Mouse (Mus musculus): ENCODE results near the gene Hyal2. TPM values are rescaled to one million over a fixed set of nuclear protein-coding genes. Genes with fewer than 3 reads are reported as not detected.
A peak's percentile ranks its signal among the peaks of the same experiment; 100 is the strongest.
"Not testable (repeated sequence)": the region's sequence is repeated elsewhere in the genome, so short reads cannot be mapped to it uniquely, and the experiment has no call there.

The Hyal2 gene
- polyA plus RNA-seq, 1 experiment from 2014 or later: 48.9 TPM

- Histone ChIP-seq H3K4me2 (ENCODE audit: low read depth, low read length) (peak overlapping the region; percentile 93), H3K9ac (ENCODE audit: low read depth, low read length) (peak overlapping the region; percentile 94; the same call in 1 of the 2 replicates), H3K36me3 (ENCODE audit: control insufficient read depth, insufficient read depth) (peaks cover 35% of the 10 kb centered on the region), H3K9me3 (replicated peaks; ENCODE audit: control insufficient read depth, low read length) (no peaks in the 10 kb centered on the region), H3K4me1 (ENCODE audit: control insufficient read depth, low read depth, low read length) (peaks cover 40% of the 10 kb centered on the region), H3K27ac (ENCODE audit: low read length) (peak overlapping the region; percentile 13), H3K27me3 (ENCODE audit: control insufficient read depth, insufficient read depth, low read depth, low read length) (peaks cover 9% of the 10 kb centered on the region; the same call in 1 of the 2 replicates), H3K4me3 (ENCODE audit: low read depth, low read length) (peak overlapping the region; percentile 80)
- ATAC-seq (ENCODE audit: low read depth): no peak
- WGBS (ENCODE audit: insufficient replicate concordance): 38% methylated on average over 3 of the region's 3 CpGs
Observed at GRCm38 (mm10) chr9:107556346-107556745, 11.4 kb upstream of the Hyal2 start.

- H3K9ac ChIP-seq (ENCODE audit: low read depth, low read length): peak within 1 kb of the TSS; percentile 92
- H3K9me3 ChIP-seq (replicated peaks; ENCODE audit: control insufficient read depth, low read length): no peaks in the 10 kb centered on the region
- H3K4me3 ChIP-seq (ENCODE audit: low read depth, low read length): peak within 1 kb of the TSS; percentile 92
- H3K36me3 ChIP-seq (ENCODE audit: control insufficient read depth, insufficient read depth): peaks cover 35% of the 10 kb centered on the region
- peak within 1 kb of the TSS; percentile 87 for H3K4me2 ChIP-seq (ENCODE audit: low read depth, low read length)
- H3K27ac ChIP-seq (ENCODE audit: low read length): peak within 1 kb of the TSS; percentile 83
- H3K4me1 ChIP-seq (ENCODE audit: control insufficient read depth, low read depth, low read length): peaks cover 40% of the 10 kb centered on the region
- whole genome bisulfite sequencing (ENCODE audit: insufficient replicate concordance): under 1% methylated on average over 46 of the region's 46 CpGs
- peak; percentile 96 for ATAC-seq (ENCODE audit: low read depth)
- no peaks in the 10 kb centered on the region for H3K27me3 ChIP-seq (ENCODE audit: control insufficient read depth, insufficient read depth, low read depth, low read length)
Observed at GRCm38 (mm10) chr9:107563029-107563581, 4.6 kb upstream of the Hyal2 start, which contains the start of gene Tusc2. Gene Tusc2, plus strand, starts transcription at chr9:107563255.

DNA sequence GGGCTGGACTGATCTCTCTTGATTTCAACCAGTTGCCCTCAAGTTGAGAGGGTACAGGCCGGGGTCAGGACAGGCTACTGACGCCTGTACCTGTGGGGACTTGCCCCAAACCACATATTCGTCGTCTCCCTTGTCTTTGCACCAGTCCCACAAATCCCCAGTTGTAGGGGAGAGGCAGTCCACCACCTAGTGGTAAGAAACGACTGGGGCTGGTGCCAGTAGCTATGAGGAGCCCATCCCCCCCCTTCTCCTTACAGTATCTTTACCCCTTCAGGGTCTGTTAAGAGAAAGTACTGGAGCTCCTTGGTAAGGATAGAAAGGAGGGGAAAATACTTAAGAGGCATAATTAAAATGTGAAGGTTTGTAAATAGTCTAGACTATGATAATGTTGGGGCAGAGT lies 2.2 kb upstream of the Hyal2 start:
- not testable (repeated sequence) for H3K27me3 ChIP-seq (ENCODE audit: control insufficient read depth, insufficient read depth, low read depth, low read length); H3K9ac ChIP-seq (ENCODE audit: low read depth, low read length); ATAC-seq (ENCODE audit: low read depth); H3K4me3 ChIP-seq (ENCODE audit: low read depth, low read length); H3K9me3 ChIP-seq (replicated peaks; ENCODE audit: control insufficient read depth, low read length); H3K27ac ChIP-seq (ENCODE audit: low read length); H3K4me2 ChIP-seq (ENCODE audit: low read depth, low read length)
- WGBS (ENCODE audit: insufficient replicate concordance): 44% methylated on average over 5 of the region's 5 CpGs
- peaks cover 53% of the 10 kb centered on the region for H3K4me1 ChIP-seq (ENCODE audit: control insufficient read depth, low read depth, low read length)
- H3K36me3 ChIP-seq (ENCODE audit: control insufficient read depth, insufficient read depth): peaks cover 14% of the 10 kb centered on the region

DNA sequence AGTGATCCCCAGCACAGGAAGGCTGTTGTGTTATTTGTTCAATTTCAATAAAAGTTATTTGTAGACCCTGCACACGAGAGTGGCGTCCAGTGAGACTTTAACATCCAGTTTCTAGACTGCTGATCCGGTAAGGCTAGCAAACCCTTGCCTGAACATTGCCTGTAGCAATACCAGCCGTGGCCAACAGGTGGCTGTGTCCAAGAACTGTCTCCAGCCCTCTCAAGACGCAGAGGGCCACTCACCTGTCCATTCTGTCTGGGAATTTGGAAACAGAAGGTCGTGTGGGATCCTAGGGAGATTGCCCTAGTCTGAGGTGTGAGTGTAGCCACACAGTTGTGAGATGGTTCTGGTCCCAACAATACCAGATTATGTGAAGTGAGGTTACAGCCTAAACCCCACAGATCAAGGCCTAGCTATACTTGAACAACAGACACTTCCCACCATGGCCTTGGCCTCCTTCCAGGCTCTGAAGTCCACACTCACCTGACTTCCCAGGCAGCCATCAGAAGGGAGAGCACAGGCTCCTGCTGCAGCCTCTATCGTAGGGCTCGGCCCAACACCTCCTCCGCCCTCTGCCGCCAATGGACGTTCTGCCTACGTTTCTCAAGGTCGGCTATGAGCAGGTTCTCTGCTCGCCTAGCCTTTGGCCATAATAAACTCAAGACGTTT lies 1.6 kb upstream of the Hyal2 start:
- H3K36me3 ChIP-seq (ENCODE audit: control insufficient read depth, insufficient read depth): peaks cover 10% of the 10 kb centered on the region
- peaks cover 60% of the 10 kb centered on the region for H3K4me1 ChIP-seq (ENCODE audit: control insufficient read depth, low read depth, low read length)
- ATAC-seq (ENCODE audit: low read depth): no peak
- WGBS (ENCODE audit: insufficient replicate concordance): 48% methylated on average over 15 of the region's 15 CpGs
- peak overlapping the region; percentile 17; the same call in 1 of the 2 replicates for H3K4me2 ChIP-seq (ENCODE audit: low read depth, low read length)
- peak overlapping the region; percentile 92 for H3K27ac ChIP-seq (ENCODE audit: low read length)
- H3K9me3 ChIP-seq (replicated peaks; ENCODE audit: control insufficient read depth, low read length): no peaks in the 10 kb centered on the region
- H3K9ac ChIP-seq (ENCODE audit: low read depth, low read length): no peak overlapping the region
- no peaks in the 10 kb centered on the region for H3K27me3 ChIP-seq (ENCODE audit: control insufficient read depth, insufficient read depth, low read depth, low read length)
- no peak overlapping the region for H3K4me3 ChIP-seq (ENCODE audit: low read depth, low read length)

- H3K27me3 ChIP-seq (ENCODE audit: control insufficient read depth, insufficient read depth, low read depth, low read length): no peaks in the 10 kb centered on the region
- H3K9ac ChIP-seq (ENCODE audit: low read depth, low read length): peak overlapping the region; percentile 21; the same call in 1 of the 2 replicates
- WGBS (ENCODE audit: insufficient replicate concordance): 38% methylated on average over 3 of the region's 3 CpGs
- H3K4me3 ChIP-seq (ENCODE audit: low read depth, low read length): no peak overlapping the region
- no peaks in the 10 kb centered on the region for H3K9me3 ChIP-seq (replicated peaks; ENCODE audit: control insufficient read depth, low read length)
- H3K36me3 ChIP-seq (ENCODE audit: control insufficient read depth, insufficient read depth): peaks cover 4% of the 10 kb centered on the region
- peaks cover 66% of the 10 kb centered on the region for H3K4me1 ChIP-seq (ENCODE audit: control insufficient read depth, low read depth, low read length)
- H3K27ac ChIP-seq (ENCODE audit: low read length): peak overlapping the region; percentile 92
- no peak for ATAC-seq (ENCODE audit: low read depth)
- peak overlapping the region; percentile 81; the same call in 1 of the 2 replicates for H3K4me2 ChIP-seq (ENCODE audit: low read depth, low read length)
Observed at GRCm38 (mm10) chr9:107566855-107567254, 890 bp upstream of the Hyal2 start.

DNA sequence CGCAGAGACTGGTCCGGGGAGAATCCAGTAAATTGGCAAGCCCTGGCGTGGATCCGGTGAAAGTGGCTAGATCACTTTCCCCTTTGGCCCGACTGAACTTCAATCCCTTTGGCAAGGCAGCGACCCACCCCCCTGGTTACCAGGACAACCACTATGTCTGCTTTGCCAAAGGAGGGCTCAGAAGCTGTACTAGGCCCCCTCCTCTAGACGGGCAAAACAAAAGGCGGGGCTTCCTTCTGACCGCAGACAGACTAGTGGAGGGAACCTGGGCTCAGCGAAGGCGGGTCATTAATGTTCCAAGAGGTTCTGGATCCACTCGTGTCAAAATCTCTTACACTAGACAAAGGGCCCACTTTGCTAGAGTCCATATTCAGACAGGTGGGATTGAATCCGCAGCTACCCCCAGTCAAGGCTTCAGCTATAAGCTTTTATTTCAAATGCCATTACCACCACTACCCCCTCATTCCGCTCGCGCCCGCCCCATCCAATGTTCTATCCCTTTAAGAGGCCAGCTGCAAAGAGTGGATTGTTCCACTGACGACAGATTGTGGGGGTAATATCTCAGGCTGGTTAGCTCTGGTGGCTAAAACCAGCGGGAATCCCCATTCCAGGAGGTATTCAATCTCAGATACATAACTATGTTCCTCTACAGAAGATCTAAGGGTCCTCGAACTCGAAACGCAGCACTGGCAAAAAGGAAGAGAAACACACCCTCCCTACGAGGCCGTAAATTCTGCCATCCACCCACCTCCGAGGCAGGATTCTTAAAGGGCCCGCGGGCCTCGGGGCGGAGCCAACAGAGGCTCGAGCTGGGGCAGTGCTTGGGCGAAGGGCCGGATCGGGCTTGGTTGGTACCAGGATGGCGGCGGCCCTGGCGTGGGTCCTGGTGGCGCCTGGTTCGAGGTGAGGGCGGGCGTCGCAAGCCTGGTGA lies 851 bp downstream of the Hyal2 start:
- peak overlapping the region; percentile 92 for H3K27ac ChIP-seq (ENCODE audit: low read length)
- no peaks in the 10 kb centered on the region for H3K9me3 ChIP-seq (replicated peaks; ENCODE audit: control insufficient read depth, low read length)
- ATAC-seq (ENCODE audit: low read depth): peak; percentile 76
- H3K4me1 ChIP-seq (ENCODE audit: control insufficient read depth, low read depth, low read length): peaks cover 75% of the 10 kb centered on the region
- peak overlapping the region; percentile 81 for H3K4me2 ChIP-seq (ENCODE audit: low read depth, low read length)
- under 1% methylated on average over 41 of the region's 41 CpGs for WGBS (ENCODE audit: insufficient replicate concordance)
- H3K36me3 ChIP-seq (ENCODE audit: control insufficient read depth, insufficient read depth): peaks cover 4% of the 10 kb centered on the region
- no peaks in the 10 kb centered on the region for H3K27me3 ChIP-seq (ENCODE audit: control insufficient read depth, insufficient read depth, low read depth, low read length)
- H3K9ac ChIP-seq (ENCODE audit: low read depth, low read length): peak overlapping the region; percentile 80
- H3K4me3 ChIP-seq (ENCODE audit: low read depth, low read length): peak overlapping the region; percentile 74

DNA sequence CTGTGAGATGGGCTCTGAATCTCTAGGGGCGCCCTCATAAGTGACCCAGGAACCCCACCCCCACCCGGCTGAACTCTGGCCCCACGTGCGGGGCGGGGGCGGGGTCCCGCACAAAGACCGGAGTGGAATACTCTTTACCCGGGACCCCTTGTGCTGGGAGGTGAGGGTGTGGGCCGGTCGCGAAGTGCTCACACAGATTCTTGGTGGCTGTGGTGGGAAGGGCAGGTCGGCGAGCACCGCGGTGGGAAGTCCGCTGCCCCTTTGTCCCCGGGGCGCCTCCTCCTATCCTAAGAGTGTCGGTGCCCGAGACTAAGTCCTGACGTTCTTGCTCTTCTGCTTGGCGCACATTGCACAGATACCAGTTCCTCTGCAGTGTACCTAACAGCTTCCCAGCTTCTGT lies 1.5 kb downstream of the Hyal2 start:
- Histone ChIP-seq H3K27me3 (ENCODE audit: control insufficient read depth, insufficient read depth, low read depth, low read length) (no peaks in the 10 kb centered on the region), H3K9ac (ENCODE audit: low read depth, low read length) (peak overlapping the region; percentile 80), H3K36me3 (ENCODE audit: control insufficient read depth, insufficient read depth) (peaks cover 4% of the 10 kb centered on the region), H3K9me3 (replicated peaks; ENCODE audit: control insufficient read depth, low read length) (no peaks in the 10 kb centered on the region), H3K27ac (ENCODE audit: low read length) (peak overlapping the region; percentile 92), H3K4me1 (ENCODE audit: control insufficient read depth, low read depth, low read length) (peaks cover 69% of the 10 kb centered on the region), H3K4me2 (ENCODE audit: low read depth, low read length) (peak overlapping the region; percentile 81), H3K4me3 (ENCODE audit: low read depth, low read length) (peak overlapping the region; percentile 74)
- ATAC-seq (ENCODE audit: low read depth): peak; percentile 2
- WGBS (ENCODE audit: insufficient replicate concordance): under 1% methylated on average over 23 of the region's 23 CpGs

- 61% methylated on average over 13 of the region's 13 CpGs for WGBS (ENCODE audit: insufficient replicate concordance)
- H3K27ac ChIP-seq (ENCODE audit: low read length): peak overlapping the region; percentile 92
- ATAC-seq (ENCODE audit: low read depth): no peak
- peak overlapping the region; percentile 80 for H3K9ac ChIP-seq (ENCODE audit: low read depth, low read length)
- H3K9me3 ChIP-seq (replicated peaks; ENCODE audit: control insufficient read depth, low read length): no peaks in the 10 kb centered on the region
- H3K4me3 ChIP-seq (ENCODE audit: low read depth, low read length): peak overlapping the region; percentile 74
- H3K27me3 ChIP-seq (ENCODE audit: control insufficient read depth, insufficient read depth, low read depth, low read length): no peaks in the 10 kb centered on the region
- peaks cover 67% of the 10 kb centered on the region for H3K4me1 ChIP-seq (ENCODE audit: control insufficient read depth, low read depth, low read length)
- H3K4me2 ChIP-seq (ENCODE audit: low read depth, low read length): peak overlapping the region; percentile 81
- peaks cover 4% of the 10 kb centered on the region for H3K36me3 ChIP-seq (ENCODE audit: control insufficient read depth, insufficient read depth)
Observed at GRCm38 (mm10) chr9:107570016-107570415, 2.3 kb downstream of the Hyal2 start.

All from liver, embryonic 16.5 days (tissue).